Mouse (Mus musculus): ENCODE results near the gene Setmar. TPM values are rescaled to one million over a fixed set of nuclear protein-coding genes. Genes with fewer than 3 reads are reported as not detected.

Gene Setmar
- total RNA-seq (2021) = 1 to 10 TPM; 5.0 to 6.4 TPM

DNA sequence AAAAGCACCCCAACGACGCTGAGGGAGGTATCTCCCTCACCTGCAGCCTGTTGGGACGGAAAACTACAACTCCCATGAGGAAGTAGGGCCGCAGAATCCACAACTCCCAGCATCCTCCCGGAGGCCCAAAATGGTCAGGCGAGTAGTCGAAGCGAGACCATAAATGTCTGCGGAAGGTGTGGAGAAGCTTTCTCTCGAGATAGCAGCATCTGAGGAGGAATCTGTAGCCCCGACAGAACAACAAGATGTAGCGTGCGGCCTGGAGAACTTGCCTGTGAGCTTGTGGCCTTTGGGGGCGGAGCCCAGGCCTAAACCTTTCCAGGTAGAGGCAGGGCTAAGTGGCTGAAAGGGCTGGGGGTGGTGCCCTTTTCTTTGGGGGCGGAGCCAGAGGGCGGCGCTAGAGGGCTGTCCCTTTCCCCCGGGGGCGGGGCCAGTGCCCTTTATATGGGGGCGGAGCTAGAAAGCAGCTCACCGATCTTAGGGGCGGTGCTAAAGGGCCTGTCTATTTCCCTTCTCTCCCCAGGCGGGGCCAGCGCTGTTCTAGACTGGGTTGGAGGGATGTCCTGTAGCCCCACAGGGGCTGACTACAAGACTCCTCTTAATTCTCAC is at the start of gene Setmar:
Setmar (plus strand) TSS at position 128 of the 609 bp plus-strand sequence.
- intact Hi-C loops (cut with DNase I) = no loop called here

DNA sequence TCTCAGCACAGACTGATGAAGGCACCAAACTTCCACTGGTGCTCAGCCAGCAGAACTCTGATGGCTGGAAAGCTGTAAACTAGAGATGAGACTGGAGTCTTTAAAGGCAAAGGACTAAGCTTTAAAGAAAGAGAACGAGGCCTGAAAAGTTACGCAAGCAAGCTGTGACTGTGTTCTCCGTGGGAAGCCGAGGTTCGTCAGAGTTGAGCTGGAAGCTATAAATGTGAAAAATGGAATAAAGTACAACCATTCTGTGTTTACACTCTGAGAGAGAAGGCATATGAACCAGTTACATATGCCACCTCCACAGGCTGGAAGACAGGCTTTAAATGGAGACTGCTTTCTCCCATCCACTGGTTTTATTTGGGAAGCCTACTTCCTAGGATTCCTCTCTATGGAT is 43.2 kb upstream of the Setmar start:
- DNase-seq = no peak
- intact Hi-C loops (cut with DNase I) = no loop called here

More for the DNA sequence above, at the start of gene Setmar:
- peak; percentile 98 for DNase-seq

DNA sequence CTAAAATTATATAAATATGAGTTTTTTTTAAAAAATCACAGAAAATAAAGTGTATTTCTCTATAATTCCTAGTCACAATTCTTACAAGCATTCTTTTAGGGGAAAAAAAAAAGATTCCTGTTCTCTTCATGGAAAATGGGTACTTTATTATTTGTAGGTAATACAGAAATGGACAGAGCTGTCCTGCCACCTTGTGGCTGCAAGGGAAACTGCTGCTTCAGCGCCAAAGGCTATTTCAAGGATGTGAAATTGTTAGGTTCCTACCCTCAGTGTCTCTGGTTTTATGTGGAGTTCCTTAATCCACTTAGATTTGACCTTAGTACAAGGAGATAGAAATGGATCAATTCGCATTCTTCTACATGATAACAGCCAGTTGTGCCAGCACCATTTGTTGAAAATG is 9.8 kb upstream of the Setmar start:
- intact Hi-C loops (cut with DNase I) = loop anchor here (5.0 to 10.0 kb wide), 2 partner anchors 520 to 1248 kb away; no protein-coding TSS in a partner anchor
- DNase-seq = peak; percentile 47

DNA sequence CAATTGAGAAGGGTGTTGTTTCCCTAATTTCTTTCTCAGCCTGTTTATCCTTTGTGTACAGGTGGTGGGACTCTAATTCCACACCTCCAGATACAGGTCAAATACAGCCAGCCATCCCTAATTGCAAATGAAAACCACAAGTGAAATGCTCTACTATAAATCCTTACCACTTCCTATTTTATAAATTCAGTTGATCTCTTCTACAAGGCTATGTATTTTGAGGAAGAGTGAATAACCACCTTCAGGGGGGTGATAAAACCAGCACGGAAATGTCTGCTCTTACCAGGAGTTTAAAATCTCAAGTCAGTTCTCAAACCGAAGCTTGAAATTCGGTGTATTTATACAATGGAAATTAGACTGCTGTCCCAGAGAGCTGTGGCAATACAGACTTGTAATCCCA is 8.9 kb upstream of the Setmar start:
- intact Hi-C loops (cut with DNase I) = loop anchor here (5.0 to 10.0 kb wide), 2 partner anchors 521 to 1249 kb away; no protein-coding TSS in a partner anchor
- no peak for DNase-seq

DNA sequence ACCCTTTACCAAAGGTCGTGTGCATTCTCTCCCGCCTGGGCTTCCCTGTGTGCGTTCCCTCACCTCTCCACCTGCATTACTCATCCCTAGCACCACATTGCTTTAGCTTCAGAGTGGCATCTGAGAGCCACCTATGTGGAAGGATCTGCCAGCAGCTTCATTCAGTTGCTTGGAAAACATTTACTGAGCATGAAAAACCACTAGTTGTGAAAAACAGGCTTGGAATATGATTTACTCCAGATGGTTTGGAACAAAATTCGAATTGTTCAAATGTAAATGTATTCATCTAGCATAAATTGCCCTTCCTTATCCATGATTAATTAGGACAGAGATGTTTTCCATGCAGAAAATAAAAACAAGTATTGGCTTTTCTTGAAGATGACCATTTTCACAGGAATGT is 7.5 kb upstream of the Setmar start:
- intact Hi-C loops (cut with DNase I) = loop anchor here (5.0 to 10.0 kb wide), 2 partner anchors 523 to 1250 kb away; no protein-coding TSS in a partner anchor
- no peak for DNase-seq

DNA sequence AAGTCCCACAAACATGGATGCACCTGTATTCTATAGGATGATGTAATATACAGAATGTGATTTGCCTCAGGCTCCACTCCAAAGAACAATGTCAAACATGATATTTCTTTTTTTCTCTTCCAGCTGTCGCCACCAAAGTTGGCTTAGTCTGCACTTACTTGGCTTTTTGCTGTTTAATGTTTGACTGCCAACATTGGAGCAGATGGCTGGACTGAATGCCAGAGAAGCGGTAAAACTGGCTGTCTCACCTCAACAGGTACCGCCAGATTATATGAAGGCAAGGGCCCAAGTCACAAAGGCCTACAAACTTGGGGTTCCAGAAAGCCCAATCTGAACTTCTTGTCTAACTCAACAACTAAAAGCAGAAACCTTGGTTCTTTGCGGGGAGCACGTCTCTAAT is 6.8 kb upstream of the Setmar start:
- DNase-seq = no peak
- intact Hi-C loops (cut with DNase I) = loop anchor here (5.0 to 10.0 kb wide), 2 partner anchors 523 to 1251 kb away; no protein-coding TSS in a partner anchor

DNA sequence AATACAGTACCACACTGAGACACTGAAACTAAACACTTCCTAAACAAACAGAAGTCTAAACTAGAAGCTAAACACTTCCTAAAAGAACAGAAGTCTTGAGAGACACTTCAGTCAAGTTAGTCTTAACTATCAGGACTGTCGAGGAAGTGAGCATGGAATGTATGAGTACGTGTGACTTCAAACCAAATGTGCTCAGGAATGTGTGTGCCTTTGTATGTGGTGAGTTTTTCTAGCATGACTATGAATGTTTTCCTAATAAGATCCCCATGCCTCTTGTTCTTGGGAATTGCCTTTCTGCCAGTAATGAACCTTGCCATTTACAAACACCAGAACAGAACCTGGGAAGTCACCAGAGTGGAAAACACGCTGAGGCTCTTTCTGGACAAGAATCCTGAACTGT is 3.7 kb upstream of the Setmar start:
- intact Hi-C loops (cut with DNase I) = no loop called here
- DNase-seq = no peak

DNA sequence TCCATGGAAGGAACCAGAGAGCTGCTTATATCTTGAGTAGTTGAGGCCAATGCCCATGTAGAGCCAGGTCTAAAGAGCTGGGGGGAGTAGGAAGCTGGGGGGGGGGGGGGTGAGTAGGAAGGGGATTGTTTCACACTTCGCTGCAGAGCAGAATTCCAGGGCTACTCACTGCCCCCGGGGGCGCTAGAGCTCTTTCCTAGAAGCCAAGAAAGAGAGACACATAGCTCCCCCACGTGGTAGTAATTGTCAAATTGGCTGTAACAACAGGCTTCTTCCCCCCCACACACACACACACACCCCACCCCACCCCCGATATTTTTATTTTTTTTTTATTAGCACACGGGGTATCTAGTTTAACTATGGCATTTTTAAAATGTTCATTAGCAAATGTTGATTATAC is 738 bp downstream of the Setmar start:
- intact Hi-C loops (cut with DNase I) = no loop called here
- DNase-seq = peak; percentile 93

DNA sequence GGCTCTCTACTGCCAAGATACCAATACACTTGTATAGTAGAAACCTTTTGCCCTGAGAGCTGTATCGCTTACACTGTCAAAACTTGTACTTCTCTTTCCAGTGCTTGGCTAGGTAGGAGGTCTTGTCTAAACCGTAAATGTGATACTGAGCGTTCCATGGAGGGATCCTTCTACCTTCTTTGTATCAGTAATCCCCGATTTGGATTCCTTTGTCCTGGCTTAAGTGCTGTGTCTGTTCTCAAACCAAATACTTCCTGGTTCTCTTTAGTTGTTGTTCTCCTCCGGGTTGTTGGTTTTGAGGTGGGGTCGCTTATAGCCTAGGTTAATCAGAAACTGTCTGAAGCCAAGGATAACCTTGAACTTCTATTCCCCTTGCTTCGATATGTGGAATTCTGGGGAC is 6.1 kb downstream of the Setmar start:
- DNase-seq = no peak
- intact Hi-C loops (cut with DNase I) = no loop called here

DNA sequence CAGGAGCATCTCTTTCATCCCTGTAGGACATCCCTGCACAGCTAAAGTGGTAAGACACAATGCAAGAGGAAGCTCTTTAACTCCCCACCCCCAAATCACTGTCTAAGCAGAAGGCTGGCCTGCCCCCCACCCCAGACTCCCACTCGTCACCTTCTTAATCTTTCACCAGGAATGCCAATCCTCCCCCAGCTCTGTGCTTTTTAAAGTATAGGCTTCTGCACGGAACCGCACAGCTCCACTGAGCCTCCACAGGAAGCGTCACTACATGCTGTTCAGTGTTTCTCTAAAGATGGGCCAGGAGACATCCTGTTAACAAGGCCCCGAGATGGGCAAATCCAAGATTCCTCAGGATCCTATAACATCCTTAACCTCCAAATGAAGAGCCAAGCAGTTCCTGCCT is 8.2 kb downstream of the Setmar start:
- no peak for DNase-seq
- intact Hi-C loops (cut with DNase I) = no loop called here

DNA sequence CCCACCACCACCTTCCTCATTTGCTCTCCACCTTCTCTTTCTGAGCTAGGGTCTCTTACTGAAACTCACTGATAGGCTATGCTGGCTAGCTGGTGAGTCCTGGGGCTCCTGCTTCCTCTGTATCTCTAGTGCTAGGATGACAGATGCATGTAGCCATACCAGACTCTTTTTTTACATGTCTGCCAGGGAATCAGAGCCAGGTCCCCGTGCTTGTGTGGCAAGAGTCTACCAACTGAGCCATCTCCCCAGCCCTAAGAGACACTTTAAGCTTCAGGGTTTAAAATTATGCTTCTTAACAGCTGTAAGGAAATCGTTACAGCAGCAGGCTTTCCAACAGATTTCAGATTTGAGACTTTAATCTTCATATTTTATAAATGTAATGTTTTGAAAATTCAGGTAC is 9.1 kb downstream of the Setmar start:
- no peak for DNase-seq
- intact Hi-C loops (cut with DNase I) = no loop called here

DNA sequence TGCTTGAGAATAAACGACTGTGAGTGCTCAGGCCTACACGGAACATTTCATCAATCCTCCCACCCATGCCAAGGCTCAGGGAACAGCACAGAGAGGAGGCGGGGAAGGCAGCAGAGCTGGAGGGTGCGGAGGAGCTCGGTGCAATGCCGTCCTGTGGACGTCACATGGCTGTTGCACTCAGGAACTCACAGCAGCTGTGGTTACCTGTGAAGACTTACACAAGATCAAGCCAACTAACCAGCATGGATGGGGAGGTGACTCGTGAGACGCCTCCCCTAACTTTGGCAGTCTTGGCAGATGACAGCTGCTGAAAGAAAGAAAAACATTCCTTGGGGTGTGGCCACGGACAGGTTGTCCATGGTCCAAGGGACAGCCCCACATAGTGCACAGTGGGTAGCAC is 9.8 kb downstream of the Setmar start:
- no peak for DNase-seq
- intact Hi-C loops (cut with DNase I) = no loop called here

DNA sequence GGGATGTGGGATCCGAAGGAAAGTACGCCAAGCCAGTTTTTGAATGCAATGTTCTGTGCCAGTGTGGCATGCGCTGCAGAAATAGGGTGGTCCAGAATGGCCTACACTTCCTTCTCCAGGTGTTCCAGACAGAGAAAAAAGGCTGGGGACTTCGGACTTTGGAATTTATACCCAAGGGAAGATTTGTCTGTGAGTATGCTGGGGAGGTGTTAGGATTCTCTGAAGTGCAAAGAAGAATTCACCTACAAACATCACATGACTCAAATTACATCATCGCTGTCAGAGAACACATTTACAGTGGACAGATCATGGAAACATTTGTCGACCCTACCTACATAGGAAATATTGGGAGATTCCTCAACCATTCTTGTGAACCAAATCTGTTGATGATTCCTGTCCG is 11.0 kb downstream of the Setmar start:
- DNase-seq = no peak
- intact Hi-C loops (cut with DNase I) = no loop called here

DNA sequence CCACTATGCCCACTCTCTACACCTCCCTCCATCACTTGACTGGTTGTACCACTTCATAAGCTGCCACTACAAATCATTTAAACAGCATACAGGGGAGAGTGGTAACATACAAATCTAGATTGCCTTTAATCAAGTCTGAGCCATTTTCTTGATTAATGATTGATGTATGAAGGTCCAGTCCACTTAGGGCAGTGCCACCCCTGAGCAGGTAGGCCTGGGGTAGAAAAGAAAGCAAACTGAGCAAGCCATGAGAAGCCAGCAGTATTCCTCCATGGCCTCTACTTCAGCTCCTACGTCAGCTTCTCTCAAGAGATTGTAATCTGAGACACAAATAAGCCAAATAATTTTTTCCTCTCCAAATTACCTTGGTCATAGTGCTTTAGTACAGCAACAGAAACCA is 26.5 kb downstream of the Setmar start:
- no peak for DNase-seq
- intact Hi-C loops (cut with DNase I) = loop anchor here (10.0 kb wide), 1 partner anchor 124 kb away; the partner anchor contains the start of gene Itpr1

DNA sequence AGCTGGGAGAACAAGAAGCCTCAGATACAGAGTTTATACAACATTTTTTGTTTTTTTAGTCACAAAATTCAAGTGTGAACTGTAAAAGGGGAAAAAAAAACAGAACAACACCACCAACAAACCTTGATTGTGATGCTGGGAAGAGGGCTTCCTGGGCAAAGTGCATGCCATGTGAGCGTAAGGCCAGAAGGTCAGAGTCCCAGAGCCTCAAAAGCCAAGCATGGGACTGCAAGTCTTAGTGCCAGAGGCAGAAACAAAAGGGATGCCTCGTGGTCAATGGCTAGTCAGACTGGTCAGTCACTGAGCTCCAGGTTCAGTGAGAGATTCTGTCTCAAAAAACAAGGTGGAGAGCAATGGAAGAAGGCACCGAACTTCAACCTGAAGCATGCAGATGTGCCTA is 27.8 kb downstream of the Setmar start:
- no peak for DNase-seq
- intact Hi-C loops (cut with DNase I) = loop anchor here (10.0 kb wide), 1 partner anchor 122 kb away; the partner anchor contains the start of gene Itpr1

DNA sequence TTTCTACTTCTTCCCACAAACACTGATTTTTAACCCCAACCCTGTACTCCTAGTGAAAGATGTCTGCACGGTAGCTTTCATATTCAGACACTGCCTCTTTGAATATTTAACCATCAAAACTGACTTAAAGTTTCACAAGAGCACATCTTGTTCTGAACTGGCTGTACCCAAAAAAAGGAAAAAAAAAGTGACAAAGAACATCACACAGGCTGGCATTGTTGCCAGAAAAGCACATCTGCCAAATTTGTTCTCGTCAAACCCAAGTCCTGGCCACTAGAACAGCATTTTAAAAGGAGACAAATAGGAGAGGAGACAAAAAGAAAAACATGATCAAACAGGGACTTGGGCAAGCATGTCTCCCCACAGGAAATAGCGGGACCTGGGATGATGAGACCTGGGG is 28.6 kb downstream of the Setmar start:
- DNase-seq = no peak
- intact Hi-C loops (cut with DNase I) = loop anchor here (10.0 kb wide), 1 partner anchor 121 kb away; the partner anchor contains the start of gene Itpr1

DNA sequence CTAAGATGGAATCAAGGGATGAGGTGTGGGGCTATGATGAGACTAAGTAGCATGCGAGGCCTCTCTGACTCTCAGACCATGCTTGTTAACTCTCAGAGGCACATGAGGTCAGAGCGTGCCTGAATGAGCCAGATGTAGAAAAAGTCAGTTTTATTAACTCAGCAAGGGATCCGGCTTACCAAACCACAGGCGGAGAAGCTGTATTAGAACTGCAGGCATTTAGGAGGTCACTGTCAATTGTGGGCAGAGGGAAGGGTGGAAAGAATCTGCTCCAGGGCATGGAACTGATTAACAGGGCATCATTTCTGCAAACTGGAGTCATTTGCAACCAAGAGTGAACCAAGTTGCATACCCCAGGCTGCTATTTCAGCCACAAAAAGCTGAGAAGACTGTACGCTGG is 30.6 kb downstream of the Setmar start:
- intact Hi-C loops (cut with DNase I) = loop anchor here (5.0 to 10.0 kb wide), 2 partner anchors 119 to 312 kb away; partner anchors contain the start of gene Itpr1
- no peak for DNase-seq

DNA sequence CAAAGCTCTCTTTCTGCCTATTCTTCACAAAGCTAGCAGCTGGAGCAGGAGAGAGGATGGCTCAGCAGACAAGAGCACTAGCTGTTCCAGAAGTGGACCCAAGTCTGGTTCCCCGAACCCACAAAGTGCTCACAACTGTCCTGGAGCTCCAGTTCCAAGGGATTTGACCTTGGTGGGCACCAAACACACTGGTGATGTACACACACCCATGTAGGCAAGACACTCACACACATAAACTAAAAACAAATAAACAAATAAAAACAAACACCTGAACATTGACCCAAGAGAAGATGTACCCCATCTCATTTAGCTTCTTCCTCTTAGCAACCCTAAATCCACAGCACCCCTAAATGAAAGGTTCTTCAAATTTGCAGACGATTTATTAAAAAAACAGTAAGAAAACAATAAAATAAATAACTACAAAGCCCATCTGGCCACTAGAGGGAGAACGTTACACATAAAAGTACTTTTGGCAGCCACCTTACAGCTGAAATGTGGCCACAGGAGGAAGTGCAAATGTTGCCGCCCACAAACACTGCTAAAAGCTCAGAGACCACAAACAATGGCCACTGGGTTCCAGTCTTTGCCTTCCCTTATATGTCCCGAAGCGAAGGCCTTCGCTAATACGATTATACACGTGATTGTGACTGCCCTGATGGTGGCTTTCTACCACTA is 33.5 kb downstream of the Setmar start:
- intact Hi-C loops (cut with DNase I) = loop anchor here (5.0 to 10.0 kb wide), 2 partner anchors 116 to 309 kb away; partner anchors contain the start of gene Itpr1
- DNase-seq = peak; percentile 64

DNA sequence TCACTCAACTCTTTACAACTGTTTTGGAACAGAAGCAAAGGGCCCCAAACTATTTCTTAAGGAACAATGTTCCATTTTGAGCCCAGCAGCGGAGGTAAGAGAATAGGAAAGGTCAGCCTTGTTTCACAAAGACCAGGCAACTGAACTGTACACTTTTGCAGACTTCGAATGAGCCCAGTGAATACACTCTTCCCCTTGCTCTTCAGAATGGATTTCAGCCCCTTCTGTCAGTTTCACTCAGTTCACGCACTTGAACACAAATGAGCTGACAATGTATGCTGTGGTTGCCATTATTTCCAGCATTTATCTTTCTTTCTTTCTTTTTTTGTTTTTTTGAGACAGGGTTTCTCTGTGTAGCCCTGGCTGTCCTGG is 34.0 kb downstream of the Setmar start:
- intact Hi-C loops (cut with DNase I) = loop anchor here (5.0 to 10.0 kb wide), 2 partner anchors 116 to 308 kb away; partner anchors contain the start of gene Itpr1
- no peak for DNase-seq

DNA sequence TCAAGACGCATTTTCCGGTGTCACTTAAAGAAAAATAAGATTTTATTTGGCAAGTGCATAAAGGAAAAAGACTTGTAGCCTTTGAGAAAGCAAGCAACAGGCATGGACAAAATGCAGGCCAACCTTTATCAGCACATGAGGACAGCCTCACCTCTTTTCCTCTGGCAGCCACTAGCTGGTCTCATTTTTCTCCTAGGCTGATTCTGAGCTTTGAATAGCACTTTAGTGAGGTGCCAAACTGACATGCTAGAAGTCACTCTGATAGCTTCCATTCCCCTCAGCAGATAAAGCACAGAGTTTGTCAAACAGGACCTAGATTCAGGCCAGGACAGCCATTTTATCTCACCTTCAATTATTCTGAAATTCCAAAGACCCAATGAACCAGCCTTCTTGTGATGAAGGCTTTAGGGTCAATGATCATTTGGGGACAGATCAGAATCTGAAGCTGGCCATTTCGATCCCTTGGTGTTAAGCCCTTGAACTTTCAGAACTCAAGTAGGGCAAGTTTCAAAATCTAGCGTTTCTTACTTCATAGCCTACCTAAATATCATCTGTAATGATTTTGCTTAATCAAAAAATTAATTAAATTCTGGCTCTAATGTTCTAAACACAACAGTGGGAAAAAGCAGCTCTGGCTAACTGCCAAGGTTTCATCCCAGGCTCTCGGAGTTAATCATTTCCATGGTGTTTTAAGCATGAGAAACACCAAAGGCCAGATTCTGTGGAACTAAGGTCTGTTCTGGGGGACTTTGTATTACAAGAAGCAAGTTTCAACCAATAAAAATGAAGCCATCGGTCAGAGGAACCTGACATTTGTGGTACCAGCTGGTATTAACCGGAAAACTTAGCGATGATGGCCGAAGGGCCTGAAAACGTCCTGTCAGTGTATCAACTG is 37.3 kb downstream of the Setmar start:
- intact Hi-C loops (cut with DNase I) = no loop called here
- DNase-seq = peak; percentile 10

DNA sequence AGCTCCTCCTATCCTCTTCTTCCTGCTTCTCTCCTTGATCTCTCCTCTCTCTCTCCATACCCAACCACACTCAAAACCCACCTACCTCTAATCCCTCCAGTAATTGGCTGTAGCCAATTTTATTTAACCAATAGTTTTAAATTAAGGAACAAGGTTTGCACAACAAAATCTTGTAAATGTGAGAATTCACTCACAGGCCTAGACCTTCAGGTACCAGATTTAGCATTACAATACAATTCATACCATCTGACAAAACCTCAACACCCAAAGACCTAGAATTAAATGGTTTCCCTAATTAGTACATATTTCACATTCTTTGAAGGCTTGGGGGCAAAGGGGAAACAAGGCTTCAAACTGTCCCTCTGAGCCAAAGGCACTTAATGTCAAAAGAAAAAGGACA is 42.5 kb downstream of the Setmar start:
- intact Hi-C loops (cut with DNase I) = no loop called here
- DNase-seq = no peak
